Mouse (Mus musculus): ENCODE measurements around the gene Slc12a8. TPM values are rescaled to one million over a fixed set of nuclear protein-coding genes. Genes with fewer than 3 reads are reported as not detected.

The Slc12a8 gene
- polyA plus RNA-seq, 1 experiment from 2014 or later: 0.53 TPM

DNA sequence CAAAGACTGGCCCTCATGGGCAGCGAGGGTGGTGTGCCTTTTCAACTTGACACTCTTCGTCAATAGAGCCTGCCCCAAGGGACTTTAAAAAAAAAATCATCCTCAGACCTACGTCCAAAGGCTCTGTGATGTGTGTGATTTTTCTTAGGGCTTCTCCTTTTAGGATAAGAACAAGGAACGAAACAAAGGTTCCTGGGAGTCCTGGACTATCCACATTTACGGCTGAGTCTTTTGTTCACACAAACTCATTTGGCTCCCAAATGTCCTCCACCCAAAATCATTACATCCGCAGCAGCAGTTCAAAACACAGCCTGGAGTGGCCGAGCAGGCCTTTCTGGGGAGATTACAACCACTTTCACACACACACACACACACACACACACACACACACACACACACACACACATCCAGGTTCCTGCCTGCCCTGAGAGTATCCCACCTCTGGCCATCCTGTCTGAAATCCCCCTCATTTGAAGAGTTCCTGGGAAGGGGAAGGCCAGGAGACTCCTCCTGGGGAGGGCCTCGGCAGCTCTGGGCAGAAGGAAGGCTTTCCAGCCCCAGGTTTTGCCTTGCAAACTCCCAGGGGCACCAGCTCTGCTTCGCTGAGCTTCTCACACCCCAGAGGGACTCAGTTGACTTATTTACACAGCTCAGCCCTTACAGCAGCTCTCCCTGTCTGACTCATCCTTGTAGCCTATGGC, 180.6 kb downstream of the Slc12a8 start:
- Histone ChIP-seq H3K36me3 (no peaks in the 10 kb centered on the region), H3K27ac (replicated peaks) (peak overlapping the region; percentile 24), H3K4me2 (no peak overlapping the region), H3K4me1 (replicated peaks) (peaks cover 57% of the 10 kb centered on the region), H3K27me3 (no peaks in the 10 kb centered on the region), H3K4me3 (no peak overlapping the region), H3K9me3 (no peaks in the 10 kb centered on the region), H3K9ac (no peak overlapping the region)
- 12% methylated on average over 9 of the region's 9 CpGs for WGBS
- no peak for ATAC-seq (ENCODE audit: low read depth)

DNA sequence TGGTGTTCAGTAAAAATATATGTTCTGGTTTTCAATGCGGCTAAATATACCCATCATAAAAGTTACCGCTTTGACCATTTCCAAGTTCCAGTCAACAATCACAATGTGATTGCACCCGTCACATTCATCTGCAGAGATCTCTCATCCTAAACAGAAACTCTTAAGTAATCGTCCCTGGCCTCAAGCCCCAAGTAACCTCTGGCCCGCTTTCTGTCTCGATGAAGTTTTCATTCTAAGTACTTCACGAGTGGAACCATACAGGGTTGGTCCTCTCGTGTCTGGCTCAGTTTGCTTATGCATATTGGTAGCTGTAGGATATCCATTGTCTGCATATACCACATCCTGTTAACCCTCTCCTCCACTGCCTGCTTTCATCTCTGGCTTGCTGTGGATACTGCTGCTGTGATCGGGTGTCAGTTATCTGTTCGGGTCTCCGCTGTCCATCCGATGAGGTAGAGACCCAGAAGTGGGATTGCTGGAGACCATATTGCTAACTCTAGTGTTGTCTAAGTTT, 181.2 kb downstream of the Slc12a8 start:
- Histone ChIP-seq H3K4me3 (no peak overlapping the region), H3K27ac (replicated peaks) (peak overlapping the region; percentile 14), H3K9ac (no peak overlapping the region), H3K4me2 (no peak overlapping the region), H3K9me3 (no peaks in the 10 kb centered on the region), H3K4me1 (replicated peaks) (peaks cover 51% of the 10 kb centered on the region), H3K36me3 (no peaks in the 10 kb centered on the region), H3K27me3 (no peaks in the 10 kb centered on the region)
- WGBS: 76% methylated on average over 12 of the region's 12 CpGs
- ATAC-seq (ENCODE audit: low read depth): no peak

- Histone ChIP-seq H3K4me1 (replicated peaks) (peaks cover 62% of the 10 kb centered on the region), H3K9ac (no peak overlapping the region), H3K9me3 (no peaks in the 10 kb centered on the region), H3K4me3 (no peak overlapping the region), H3K4me2 (no peak overlapping the region), H3K36me3 (no peaks in the 10 kb centered on the region), H3K27me3 (no peaks in the 10 kb centered on the region), H3K27ac (replicated peaks) (no peak overlapping the region)
- 65% methylated on average over 5 of the region's 5 CpGs for WGBS
- peak; percentile 16; the same call in 1 of the 2 replicates for ATAC-seq (ENCODE audit: low read depth)
These were observed 183.5 kb downstream of the Slc12a8 start for GRCm38 (mm10) chr16:33700584-33700983.

DNA sequence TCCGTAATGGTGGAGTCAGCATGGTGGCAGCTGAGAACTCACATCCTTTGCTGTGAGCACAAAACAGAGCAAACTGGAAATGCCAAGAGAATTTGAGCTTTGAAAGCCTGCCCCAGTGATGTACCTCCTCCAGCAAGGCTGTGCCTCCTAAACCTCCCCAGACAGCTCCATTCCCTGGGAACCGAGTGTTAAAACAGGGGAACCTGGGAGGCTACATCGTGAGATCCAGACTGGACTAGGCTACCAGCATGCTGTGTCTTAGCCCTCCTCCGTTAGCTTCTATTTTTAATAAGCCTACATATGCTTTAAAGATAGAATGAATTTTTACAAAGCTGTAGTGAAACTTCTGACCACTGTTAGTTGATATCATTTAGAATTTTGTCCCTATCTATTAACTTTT, 184.7 kb downstream of the Slc12a8 start:
- Histone ChIP-seq H3K36me3 (no peaks in the 10 kb centered on the region), H3K4me2 (no peak overlapping the region), H3K9ac (no peak overlapping the region), H3K27ac (replicated peaks) (no peak overlapping the region), H3K27me3 (no peaks in the 10 kb centered on the region), H3K4me1 (replicated peaks) (peaks cover 51% of the 10 kb centered on the region), H3K4me3 (no peak overlapping the region), H3K9me3 (no peaks in the 10 kb centered on the region)
- ATAC-seq (ENCODE audit: low read depth): no peak
- 93% methylated on average over 4 of the region's 4 CpGs for WGBS

- H3K4me2 ChIP-seq: no peak overlapping the region
- ATAC-seq (ENCODE audit: low read depth): no peak
- no peak overlapping the region for H3K4me3 ChIP-seq
- 0 out of 2 replicates have a peak overlapping the region, but pooled peaks have one; percentile 43 for H3K27ac ChIP-seq (replicated peaks)
- WGBS: 81% methylated on average over 9 of the region's 9 CpGs
- H3K27me3 ChIP-seq: no peaks in the 10 kb centered on the region
- H3K36me3 ChIP-seq: no peaks in the 10 kb centered on the region
- H3K9ac ChIP-seq: 0 out of 2 replicates have a peak overlapping the region, but pooled peaks have one; percentile 22
- H3K9me3 ChIP-seq: no peaks in the 10 kb centered on the region
- peaks cover 31% of the 10 kb centered on the region for H3K4me1 ChIP-seq (replicated peaks)
These were observed 187.2 kb downstream of the Slc12a8 start for GRCm38 (mm10) chr16:33704289-33704688.

DNA sequence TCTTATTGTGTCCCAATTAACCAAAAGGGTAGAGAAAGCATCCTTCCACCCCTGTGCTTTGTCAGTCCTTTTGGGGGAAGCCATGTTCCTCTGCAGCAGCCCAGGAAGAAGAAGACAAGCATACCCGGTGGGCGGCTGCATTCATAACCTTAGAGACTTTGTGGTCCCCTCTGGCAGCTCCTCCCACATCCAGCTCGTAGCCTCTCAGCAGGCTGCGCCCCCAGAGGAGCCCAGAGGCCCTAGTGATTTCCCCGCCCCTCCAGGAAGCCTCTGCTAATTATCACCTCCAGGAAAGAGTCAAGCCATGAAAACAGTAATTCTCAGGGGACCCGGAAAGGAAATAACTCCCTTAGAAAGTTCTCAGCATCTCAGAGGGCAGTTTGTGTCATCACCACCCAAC, 188.1 kb downstream of the Slc12a8 start:
- H3K4me3 ChIP-seq: no peak overlapping the region
- no peak overlapping the region for H3K4me2 ChIP-seq
- no peaks in the 10 kb centered on the region for H3K27me3 ChIP-seq
- no peaks in the 10 kb centered on the region for H3K9me3 ChIP-seq
- ATAC-seq (ENCODE audit: low read depth): no peak
- H3K36me3 ChIP-seq: no peaks in the 10 kb centered on the region
- WGBS: 23% methylated on average over 6 of the region's 6 CpGs
- no peak overlapping the region for H3K9ac ChIP-seq
- H3K4me1 ChIP-seq (replicated peaks): peaks cover 25% of the 10 kb centered on the region
- H3K27ac ChIP-seq (replicated peaks): peak overlapping the region; percentile 43; the same call in 1 of the 2 replicates

DNA sequence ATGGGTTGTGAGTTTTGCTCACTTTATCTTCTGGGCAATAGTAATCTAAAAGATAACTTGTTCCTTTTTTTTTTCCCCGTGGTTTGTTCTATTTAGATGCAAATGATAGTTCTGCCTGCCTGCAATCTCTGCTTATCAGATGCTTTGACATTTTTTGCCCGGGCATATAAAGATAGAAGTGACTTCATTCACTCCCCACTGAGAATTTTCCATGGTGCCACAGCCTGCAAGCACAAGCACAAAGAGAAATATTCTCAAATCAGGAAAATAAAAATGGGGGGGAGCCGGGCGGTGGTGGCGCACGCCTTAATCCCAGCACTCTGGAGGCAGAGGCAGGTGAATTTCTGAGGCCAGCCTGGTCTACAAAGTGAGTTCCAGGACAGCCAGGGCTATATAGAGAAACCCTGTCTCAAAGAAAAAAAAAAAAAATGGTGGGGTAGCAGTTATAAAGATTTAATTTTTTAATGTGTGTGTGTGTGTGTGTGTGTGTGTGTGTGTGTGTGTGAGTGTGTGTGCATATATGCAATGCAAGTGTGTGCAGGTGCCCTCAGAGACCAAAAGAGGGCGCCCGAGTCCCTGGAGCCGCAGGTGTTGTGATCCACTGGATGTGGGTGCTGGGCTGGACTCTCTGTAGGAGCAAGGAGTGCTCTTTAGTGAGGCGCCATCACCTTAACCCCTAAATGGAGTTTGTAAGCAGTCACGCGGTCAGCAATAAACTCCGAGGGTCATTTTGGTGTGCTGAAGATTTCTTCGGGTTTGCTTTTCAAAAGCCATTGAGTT, 189.2 kb downstream of the Slc12a8 start:
- no peak overlapping the region for H3K27ac ChIP-seq (replicated peaks)
- 92% methylated on average over 14 of the region's 14 CpGs for WGBS

GRCm38 (mm10) chr16:33708031-33708430, 190.9 kb downstream of the Slc12a8 start:
- no peak overlapping the region for H3K4me3 ChIP-seq
- no peak overlapping the region for H3K27ac ChIP-seq (replicated peaks)
- no peak overlapping the region for H3K9ac ChIP-seq
- peaks cover 7% of the 10 kb centered on the region; the same call in 1 of the 2 replicates for H3K36me3 ChIP-seq
- 95% methylated on average over 10 of the region's 10 CpGs for WGBS
- no peaks in the 10 kb centered on the region for H3K27me3 ChIP-seq
- peaks cover 29% of the 10 kb centered on the region for H3K4me1 ChIP-seq (replicated peaks)
- ATAC-seq (ENCODE audit: low read depth): no peak
- no peaks in the 10 kb centered on the region for H3K9me3 ChIP-seq
- H3K4me2 ChIP-seq: no peak overlapping the region

More for the DNA sequence above, 189.2 kb downstream of the Slc12a8 start:
- no peak for ATAC-seq (ENCODE audit: low read depth)
- H3K36me3 ChIP-seq: no peaks in the 10 kb centered on the region
- H3K9me3 ChIP-seq: no peaks in the 10 kb centered on the region
- peaks cover 29% of the 10 kb centered on the region for H3K4me1 ChIP-seq (replicated peaks)
- H3K9ac ChIP-seq: no peak overlapping the region
- no peak overlapping the region for H3K4me2 ChIP-seq
- H3K4me3 ChIP-seq: no peak overlapping the region
- no peaks in the 10 kb centered on the region for H3K27me3 ChIP-seq

- H3K4me2 ChIP-seq: no peak overlapping the region
- WGBS: 93% methylated on average over 12 of the region's 12 CpGs
- peaks cover 7% of the 10 kb centered on the region; the same call in 1 of the 2 replicates for H3K36me3 ChIP-seq
- no peaks in the 10 kb centered on the region for H3K27me3 ChIP-seq
- ATAC-seq (ENCODE audit: low read depth): no peak
- no peak overlapping the region for H3K4me3 ChIP-seq
- peaks cover 29% of the 10 kb centered on the region for H3K4me1 ChIP-seq (replicated peaks)
- no peak overlapping the region for H3K27ac ChIP-seq (replicated peaks)
- H3K9ac ChIP-seq: no peak overlapping the region
- no peaks in the 10 kb centered on the region for H3K9me3 ChIP-seq
These were observed 191.7 kb downstream of the Slc12a8 start for GRCm38 (mm10) chr16:33708585-33709397.
